Mouse (Mus musculus): ENCODE data around the gene Macc1. TPM values are rescaled to one million over a fixed set of nuclear protein-coding genes. Genes with fewer than 3 reads are reported as not detected.

The Macc1 gene
- polyA plus RNA-seq, 1 experiment from 2014 or later, result not detected

- Histone ChIP-seq H3K4me2 (replicated peaks) (no peak overlapping the region), H3K27ac (replicated peaks) (no peak overlapping the region), H3K4me1 (no peaks in the 10 kb centered on the region), H3K36me3 (no peaks in the 10 kb centered on the region), H3K9me3 (no peaks in the 10 kb centered on the region), H3K9ac (replicated peaks) (no peak overlapping the region), H3K27me3 (no peaks in the 10 kb centered on the region), H3K4me3 (no peak overlapping the region)
- WGBS, result 62% methylated on average over 3 of the region's 3 CpGs
- no peak for ATAC-seq (replicated peaks)
Measured at GRCm38 (mm10) chr12:119451232-119451631, 137.2 kb downstream of the Macc1 start.

GRCm38 (mm10) chr12:119454076-119454475 lies 140.0 kb downstream of the Macc1 start:
- H3K27ac ChIP-seq (replicated peaks), result no peak overlapping the region

DNA sequence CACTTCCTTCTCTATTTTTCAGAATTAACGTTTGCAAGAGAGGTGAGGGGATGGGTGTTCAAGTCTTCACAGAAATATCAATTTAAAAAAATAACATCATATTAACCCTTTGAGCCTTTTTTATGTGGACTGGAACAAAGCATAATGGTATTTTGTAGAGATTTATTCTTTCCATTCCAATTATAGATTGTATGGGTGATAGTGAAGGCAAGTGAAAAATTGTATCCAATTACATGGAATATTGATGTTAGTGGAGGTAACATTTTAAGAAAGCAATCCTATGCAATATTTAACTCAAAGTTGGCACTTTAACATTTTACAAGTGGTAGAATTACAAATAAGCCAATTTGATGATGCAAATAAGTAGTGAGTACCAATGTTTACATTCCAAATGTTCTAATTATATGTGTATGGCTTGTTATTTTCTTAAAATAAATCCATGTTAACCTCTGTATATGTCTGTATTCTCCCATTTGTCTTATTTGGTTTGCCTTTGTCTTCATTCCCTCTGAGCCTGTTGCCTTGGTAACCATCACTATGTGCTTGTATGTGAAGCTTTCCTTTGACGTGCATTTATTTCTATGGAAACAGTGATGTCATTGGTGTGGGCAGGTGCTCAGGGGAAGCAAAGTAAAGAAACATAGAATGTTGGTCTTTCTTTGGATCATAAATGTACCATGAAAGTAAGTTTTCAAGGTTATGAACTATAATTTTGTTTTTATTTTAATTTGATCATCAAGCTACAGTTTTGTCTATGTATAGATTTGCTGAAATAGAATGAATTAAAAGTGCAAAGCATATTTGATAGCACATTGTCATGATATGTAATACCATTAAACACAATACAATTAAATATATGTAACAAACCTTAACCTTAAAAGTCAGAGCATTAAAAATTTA lies 150.2 kb downstream of the Macc1 start:
- no peaks in the 10 kb centered on the region for H3K36me3 ChIP-seq
- no peaks in the 10 kb centered on the region for H3K9me3 ChIP-seq
- H3K27me3 ChIP-seq, result no peaks in the 10 kb centered on the region
- WGBS, result 33% methylated on average over 2 of the region's 2 CpGs
- H3K4me3 ChIP-seq, result no peak overlapping the region
- H3K9ac ChIP-seq (replicated peaks), result no peak overlapping the region
- H3K27ac ChIP-seq (replicated peaks), result no peak overlapping the region
- H3K4me1 ChIP-seq, result peaks cover 3% of the 10 kb centered on the region; the same call in 1 of the 2 replicates
- no peak overlapping the region for H3K4me2 ChIP-seq (replicated peaks)
- peak; percentile 95 for ATAC-seq (replicated peaks)

More at GRCm38 (mm10) chr12:119454076-119454475, 140.0 kb downstream of the Macc1 start:
- Histone ChIP-seq H3K4me3 (no peak overlapping the region), H3K4me2 (replicated peaks) (no peak overlapping the region), H3K9me3 (no peaks in the 10 kb centered on the region), H3K36me3 (no peaks in the 10 kb centered on the region), H3K4me1 (no peaks in the 10 kb centered on the region), H3K9ac (replicated peaks) (no peak overlapping the region), H3K27me3 (no peaks in the 10 kb centered on the region)
- ATAC-seq (replicated peaks), result no peak
- WGBS, result 3% methylated on average over 1 of the region's 1 CpGs

DNA sequence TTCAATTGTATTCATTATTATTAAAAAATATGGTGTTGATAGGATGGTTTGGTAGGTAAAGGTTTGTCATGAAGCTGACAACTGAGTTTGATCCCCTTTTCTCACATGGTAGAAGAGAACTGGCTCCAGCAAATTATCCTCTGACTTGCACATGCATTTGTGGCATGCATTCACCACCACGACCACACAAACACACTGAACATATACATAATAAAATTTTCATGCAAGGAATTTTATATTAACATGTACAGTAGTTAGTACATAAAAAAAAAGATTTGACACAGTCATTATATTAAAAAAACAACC lies 150.8 kb downstream of the Macc1 start:
- WGBS, result 70% methylated on average over 1 of the region's 1 CpGs
- Histone ChIP-seq H3K27me3 (no peaks in the 10 kb centered on the region), H3K36me3 (no peaks in the 10 kb centered on the region), H3K4me1 (peaks cover 3% of the 10 kb centered on the region; the same call in 1 of the 2 replicates), H3K4me2 (replicated peaks) (no peak overlapping the region), H3K9ac (replicated peaks) (no peak overlapping the region), H3K27ac (replicated peaks) (no peak overlapping the region), H3K4me3 (no peak overlapping the region), H3K9me3 (no peaks in the 10 kb centered on the region)
- ATAC-seq (replicated peaks), result peak; percentile 11; the same call in 1 of the 2 replicates

- no peak overlapping the region for H3K9ac ChIP-seq (replicated peaks)
- 2% methylated on average over 1 of the region's 1 CpGs for WGBS
- no peak for ATAC-seq (replicated peaks)
Measured at GRCm38 (mm10) chr12:119467656-119468055, 153.6 kb downstream of the Macc1 start.

GRCm38 (mm10) chr12:119470260-119470659 lies 156.2 kb downstream of the Macc1 start:
- H3K9ac ChIP-seq (replicated peaks), result no peak overlapping the region
- no peaks in the 10 kb centered on the region for H3K9me3 ChIP-seq
- no peaks in the 10 kb centered on the region for H3K27me3 ChIP-seq
- H3K36me3 ChIP-seq, result no peaks in the 10 kb centered on the region
- ATAC-seq (replicated peaks), result peak; percentile 13; the same call in 1 of the 2 replicates
- no peaks in the 10 kb centered on the region for H3K4me1 ChIP-seq
- no peak overlapping the region for H3K27ac ChIP-seq (replicated peaks)
- no peak overlapping the region for H3K4me2 ChIP-seq (replicated peaks)
- no peak overlapping the region for H3K4me3 ChIP-seq

More at GRCm38 (mm10) chr12:119467656-119468055, 153.6 kb downstream of the Macc1 start:
- no peaks in the 10 kb centered on the region for H3K36me3 ChIP-seq
- H3K4me2 ChIP-seq (replicated peaks), result no peak overlapping the region
- peaks cover 3% of the 10 kb centered on the region; the same call in 1 of the 2 replicates for H3K4me1 ChIP-seq
- no peak overlapping the region for H3K27ac ChIP-seq (replicated peaks)
- H3K4me3 ChIP-seq, result no peak overlapping the region
- H3K27me3 ChIP-seq, result no peaks in the 10 kb centered on the region
- no peaks in the 10 kb centered on the region for H3K9me3 ChIP-seq

- 76% methylated on average over 2 of the region's 2 CpGs for WGBS
- no peak overlapping the region for H3K4me2 ChIP-seq (replicated peaks)
- no peaks in the 10 kb centered on the region for H3K36me3 ChIP-seq
- no peak for ATAC-seq (replicated peaks)
- H3K4me1 ChIP-seq, result no peaks in the 10 kb centered on the region
- H3K27ac ChIP-seq (replicated peaks), result no peak overlapping the region
- H3K9me3 ChIP-seq, result no peaks in the 10 kb centered on the region
- H3K9ac ChIP-seq (replicated peaks), result no peak overlapping the region
- no peaks in the 10 kb centered on the region for H3K27me3 ChIP-seq
- H3K4me3 ChIP-seq, result no peak overlapping the region
Measured at GRCm38 (mm10) chr12:119483296-119483695, 169.2 kb downstream of the Macc1 start.

DNA sequence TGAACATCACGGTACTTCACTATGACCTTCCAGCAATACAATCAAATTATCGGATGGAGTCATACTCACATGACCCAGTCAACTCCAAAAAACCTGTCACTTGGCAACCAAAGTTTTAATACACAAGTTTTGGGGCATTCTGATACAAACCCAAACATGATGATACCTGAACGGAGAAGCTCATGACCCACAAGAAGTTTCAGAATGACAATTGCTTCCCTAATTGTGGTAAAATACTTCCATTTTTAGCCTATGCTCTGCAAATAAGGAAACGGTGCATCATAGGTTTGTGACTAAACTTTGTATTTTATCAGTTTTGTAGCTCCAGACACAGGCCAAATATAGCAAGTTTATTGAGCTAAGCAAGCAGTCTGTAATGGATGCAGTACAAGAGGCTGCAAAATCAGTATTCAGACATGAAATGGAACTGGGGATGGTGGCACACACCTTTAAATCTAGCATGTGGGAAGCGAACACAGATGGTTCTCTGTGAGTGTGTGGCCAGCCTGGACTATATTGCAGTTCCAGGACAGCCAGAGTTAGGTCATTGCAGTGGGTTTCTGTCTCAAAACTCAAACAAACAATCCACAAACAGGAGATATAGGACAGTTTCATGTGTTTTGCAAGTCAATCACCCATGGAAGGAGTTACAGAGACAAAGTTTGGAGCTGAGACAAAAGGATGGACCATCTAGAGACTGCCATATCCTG lies 170.0 kb downstream of the Macc1 start:
- 89% methylated on average over 5 of the region's 5 CpGs for WGBS
- Histone ChIP-seq H3K27me3 (no peaks in the 10 kb centered on the region), H3K4me2 (replicated peaks) (no peak overlapping the region), H3K4me1 (no peaks in the 10 kb centered on the region), H3K4me3 (no peak overlapping the region), H3K27ac (replicated peaks) (no peak overlapping the region), H3K9me3 (no peaks in the 10 kb centered on the region), H3K36me3 (no peaks in the 10 kb centered on the region), H3K9ac (replicated peaks) (no peak overlapping the region)
- ATAC-seq (replicated peaks), result no peak

GRCm38 (mm10) chr12:119511145-119511544 lies 197.1 kb downstream of the Macc1 start:
- no peak overlapping the region for H3K27ac ChIP-seq (replicated peaks)
- no peak overlapping the region for H3K4me2 ChIP-seq (replicated peaks)
- H3K9me3 ChIP-seq, result no peaks in the 10 kb centered on the region
- no peaks in the 10 kb centered on the region for H3K36me3 ChIP-seq
- no peak for ATAC-seq (replicated peaks)
- no peak overlapping the region for H3K4me3 ChIP-seq
- H3K9ac ChIP-seq (replicated peaks), result no peak overlapping the region
- no peaks in the 10 kb centered on the region for H3K27me3 ChIP-seq
- H3K4me1 ChIP-seq, result no peaks in the 10 kb centered on the region

Other genes starting within 250 kb of the Macc1 start
- gene Itgb8, start 75.5 kb upstream of the Macc1 start, polyA plus RNA-seq (2015; fragmentation: Nextera tagmentation; extraction: Ambion mirVana), result 10.4 and 11.8 TPM in 2 replicates